Mouse (Mus musculus): ENCODE measurements around the gene Prr22.

DNA sequence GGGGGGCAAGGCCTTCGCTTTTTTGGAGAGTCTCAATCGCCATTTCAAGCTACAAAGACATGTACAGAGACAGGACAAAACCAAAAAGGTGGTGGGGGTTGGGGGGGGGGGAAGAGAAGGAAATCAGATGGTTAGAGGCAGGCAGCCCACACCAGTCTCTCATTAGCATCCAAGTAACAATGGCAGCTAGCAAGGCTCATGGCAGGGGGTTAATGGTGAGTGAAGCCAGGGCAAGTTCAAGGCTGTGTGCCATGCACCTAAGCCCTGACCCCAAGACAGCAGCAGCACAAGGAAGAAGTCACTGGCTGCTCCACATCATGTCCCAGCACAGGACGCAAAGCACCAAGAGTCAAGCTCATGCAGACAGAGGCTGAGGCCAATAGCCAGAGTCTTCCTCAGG lies 29.2 kb downstream of the Prr22 start:
- TF ChIP-seq CTCF (IDR thresholded peaks at IDR 0.05; ENCODE audit: borderline replicate concordance, insufficient read depth, low read length) (no peak), POLR2A (IDR thresholded peaks at IDR 0.05; ENCODE audit: low read depth, low read length) (no peak)
